Mouse (Mus musculus): ENCODE data around the gene Cdca4.

GRCm38 (mm10) chr12:112868178-112869087, 39.2 kb upstream of the Cdca4 start, which contains the start of gene Gpr132:
- TF ChIP-seq CTCF (conservative IDR thresholded peaks at IDR 0.05; ENCODE audit: insufficient read depth, insufficient read length, low read depth, low read length) (no peak), POLR2A (IDR thresholded peaks at IDR 0.05; ENCODE audit: low read depth, low read length) (no peak)
